Mouse (Mus musculus): ENCODE data around the gene Tgfbr2.

Tgfbr2 gene

DNA sequence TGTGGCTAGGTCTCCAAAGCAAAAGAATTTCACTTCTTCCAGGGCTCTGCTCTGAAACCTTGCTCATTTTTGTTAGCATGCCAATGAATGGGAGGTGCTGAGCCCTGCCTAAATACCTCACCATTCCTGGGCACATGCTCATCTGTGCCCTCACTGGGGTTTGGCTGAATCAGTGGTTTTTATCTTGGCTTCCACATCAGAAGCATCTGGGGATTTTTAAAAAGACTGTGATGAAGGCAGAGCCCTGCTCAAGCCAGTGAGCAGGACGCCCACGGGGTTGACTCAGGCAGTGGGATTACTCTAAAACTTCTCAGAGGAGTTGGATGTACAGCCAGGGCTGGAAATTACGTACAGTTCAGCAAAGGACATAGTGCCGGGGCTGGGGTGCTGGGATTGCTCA lies 22.3 kb downstream of the Tgfbr2 start:
- no peak for DNase-seq (ENCODE audit: low read depth, low spot score)
- Histone ChIP-seq H3K36me3 (ENCODE audit: control insufficient read depth, insufficient read depth, low read length, poor library complexity, severe bottlenecking) (peaks cover 8% of the 10 kb centered on the region; the same call in 1 of the 2 replicates), H3K27me3 (ENCODE audit: control insufficient read depth, insufficient read depth, low read length, poor library complexity, severe bottlenecking) (no peaks in the 10 kb centered on the region)

GRCm38 (mm10) chr9:116150725-116151396 lies 24.3 kb downstream of the Tgfbr2 start:
- no peak for DNase-seq (ENCODE audit: low read depth, low spot score)
- Histone ChIP-seq H3K36me3 (ENCODE audit: control insufficient read depth, insufficient read depth, low read length, poor library complexity, severe bottlenecking) (peaks cover 8% of the 10 kb centered on the region; the same call in 1 of the 2 replicates), H3K27me3 (ENCODE audit: control insufficient read depth, insufficient read depth, low read length, poor library complexity, severe bottlenecking) (no peaks in the 10 kb centered on the region)

DNA sequence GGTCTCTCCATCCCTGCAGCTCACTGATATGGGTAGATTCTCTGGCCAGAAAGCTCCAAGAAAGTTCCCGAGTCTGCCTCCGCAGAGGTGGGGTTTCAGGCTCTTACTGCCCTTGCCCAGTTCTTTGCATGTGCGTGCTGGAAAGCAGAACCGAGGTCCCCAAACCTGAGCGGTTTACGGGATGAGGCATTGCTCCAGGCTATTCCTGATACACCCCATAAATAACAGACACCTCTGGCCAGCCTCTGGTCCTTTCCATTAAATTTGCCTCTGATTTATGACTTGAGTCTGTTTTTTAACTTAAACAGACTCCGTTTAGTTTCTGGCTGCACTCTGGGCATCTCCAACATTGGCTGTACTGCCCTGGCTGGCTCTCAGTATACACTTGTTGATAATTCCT lies 26.4 kb downstream of the Tgfbr2 start:
- H3K36me3 ChIP-seq (ENCODE audit: control insufficient read depth, insufficient read depth, low read length, poor library complexity, severe bottlenecking), result peaks cover 8% of the 10 kb centered on the region
- no peak for DNase-seq (ENCODE audit: low read depth, low spot score)

DNA sequence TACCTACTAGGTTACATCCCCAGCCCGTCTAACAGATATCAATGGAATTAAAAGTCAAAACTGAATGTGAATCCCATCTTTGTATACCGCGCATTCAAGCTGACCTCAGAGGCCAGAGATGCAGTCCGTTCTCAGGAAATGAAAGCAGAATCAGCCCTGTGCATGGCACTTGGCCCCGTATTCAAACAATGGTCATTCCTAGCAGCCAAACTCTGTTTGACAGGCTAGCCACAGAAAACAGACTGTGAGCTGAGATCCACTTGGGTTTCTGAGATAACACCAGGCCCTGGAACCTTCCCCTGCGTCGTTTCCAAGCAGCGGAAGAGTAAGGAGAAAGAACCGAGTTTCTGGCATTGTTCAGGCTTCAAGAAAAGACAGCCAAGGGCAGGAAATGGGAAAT lies 28.9 kb downstream of the Tgfbr2 start:
- Histone ChIP-seq H3K36me3 (ENCODE audit: control insufficient read depth, insufficient read depth, low read length, poor library complexity, severe bottlenecking) (peaks cover 3% of the 10 kb centered on the region), H3K27me3 (ENCODE audit: control insufficient read depth, insufficient read depth, low read length, poor library complexity, severe bottlenecking) (no peaks in the 10 kb centered on the region)
- no peak for DNase-seq (ENCODE audit: low read depth, low spot score)

More for the DNA sequence above, 26.4 kb downstream of the Tgfbr2 start:
- H3K27me3 ChIP-seq (ENCODE audit: control insufficient read depth, insufficient read depth, low read length, poor library complexity, severe bottlenecking), result no peaks in the 10 kb centered on the region

GRCm38 (mm10) chr9:116145231-116145641 lies 29.9 kb downstream of the Tgfbr2 start:
- Histone ChIP-seq H3K36me3 (ENCODE audit: control insufficient read depth, insufficient read depth, low read length, poor library complexity, severe bottlenecking) (peaks cover 3% of the 10 kb centered on the region), H3K27me3 (ENCODE audit: control insufficient read depth, insufficient read depth, low read length, poor library complexity, severe bottlenecking) (no peaks in the 10 kb centered on the region)
- DNase-seq (ENCODE audit: low read depth, low spot score), result peak; percentile 93

GRCm38 (mm10) chr9:116140422-116140821 lies 34.7 kb downstream of the Tgfbr2 start:
- H3K36me3 ChIP-seq (ENCODE audit: control insufficient read depth, insufficient read depth, low read length, poor library complexity, severe bottlenecking), result peaks cover 3% of the 10 kb centered on the region
- H3K27me3 ChIP-seq (ENCODE audit: control insufficient read depth, insufficient read depth, low read length, poor library complexity, severe bottlenecking), result no peaks in the 10 kb centered on the region
- DNase-seq (ENCODE audit: low read depth, low spot score), result no peak

DNA sequence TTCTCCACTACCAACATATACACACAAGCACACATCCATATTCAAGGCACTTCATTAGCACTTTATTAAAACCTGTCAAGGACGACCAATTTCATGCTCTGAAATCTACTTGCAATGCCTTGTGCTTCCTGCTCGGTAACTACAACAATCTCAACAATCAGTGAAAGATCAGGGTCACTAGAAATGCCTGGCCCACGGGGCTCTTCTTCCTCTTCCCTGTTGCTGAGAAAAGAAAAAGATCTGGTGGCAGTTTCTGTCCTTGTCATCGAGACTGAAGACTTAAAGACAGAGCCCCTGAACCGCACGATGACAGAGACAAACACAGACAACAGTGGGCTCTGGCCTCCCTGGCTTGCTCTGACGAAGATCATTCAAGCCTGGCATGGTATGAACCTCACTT lies 35.6 kb downstream of the Tgfbr2 start:
- peaks cover 2% of the 10 kb centered on the region for H3K36me3 ChIP-seq (ENCODE audit: control insufficient read depth, insufficient read depth, low read length, poor library complexity, severe bottlenecking)
- no peaks in the 10 kb centered on the region for H3K27me3 ChIP-seq (ENCODE audit: control insufficient read depth, insufficient read depth, low read length, poor library complexity, severe bottlenecking)
- DNase-seq (ENCODE audit: low read depth, low spot score), result peak; percentile 62

- H3K36me3 ChIP-seq (ENCODE audit: control insufficient read depth, insufficient read depth, low read length, poor library complexity, severe bottlenecking), result no peaks in the 10 kb centered on the region
- no peaks in the 10 kb centered on the region for H3K27me3 ChIP-seq (ENCODE audit: control insufficient read depth, insufficient read depth, low read length, poor library complexity, severe bottlenecking)
- DNase-seq (ENCODE audit: low read depth, low spot score), result peak; percentile 61
Measured at GRCm38 (mm10) chr9:116138595-116139134, 36.5 kb downstream of the Tgfbr2 start.

- peak; percentile 66 for DNase-seq (ENCODE audit: low read depth, low spot score)
- Histone ChIP-seq H3K27me3 (ENCODE audit: control insufficient read depth, insufficient read depth, low read length, poor library complexity, severe bottlenecking) (no peaks in the 10 kb centered on the region), H3K36me3 (ENCODE audit: control insufficient read depth, insufficient read depth, low read length, poor library complexity, severe bottlenecking) (no peaks in the 10 kb centered on the region)
Measured at GRCm38 (mm10) chr9:116137645-116138044, 37.5 kb downstream of the Tgfbr2 start.

DNA sequence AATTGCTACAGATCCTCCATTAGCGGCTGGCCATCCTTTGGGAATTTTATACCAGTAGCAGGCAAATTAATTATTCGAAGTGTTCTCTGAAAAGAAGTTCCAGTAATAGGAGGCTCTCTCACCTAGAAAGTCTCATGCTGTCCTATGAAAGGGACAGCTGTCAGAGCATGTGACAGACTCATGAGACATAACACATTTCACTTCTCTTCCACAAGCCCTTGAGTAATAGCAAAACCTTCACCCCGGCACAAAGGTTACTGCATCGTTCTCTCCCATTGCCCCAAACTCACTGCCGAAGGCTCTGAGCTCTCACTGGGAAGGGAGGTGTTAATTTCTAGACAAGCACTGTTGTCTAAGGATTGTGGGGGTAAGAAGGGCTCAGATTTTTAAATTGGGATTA lies 38.3 kb downstream of the Tgfbr2 start:
- no peaks in the 10 kb centered on the region for H3K36me3 ChIP-seq (ENCODE audit: control insufficient read depth, insufficient read depth, low read length, poor library complexity, severe bottlenecking)
- no peaks in the 10 kb centered on the region for H3K27me3 ChIP-seq (ENCODE audit: control insufficient read depth, insufficient read depth, low read length, poor library complexity, severe bottlenecking)
- peak; percentile 71 for DNase-seq (ENCODE audit: low read depth, low spot score)

DNA sequence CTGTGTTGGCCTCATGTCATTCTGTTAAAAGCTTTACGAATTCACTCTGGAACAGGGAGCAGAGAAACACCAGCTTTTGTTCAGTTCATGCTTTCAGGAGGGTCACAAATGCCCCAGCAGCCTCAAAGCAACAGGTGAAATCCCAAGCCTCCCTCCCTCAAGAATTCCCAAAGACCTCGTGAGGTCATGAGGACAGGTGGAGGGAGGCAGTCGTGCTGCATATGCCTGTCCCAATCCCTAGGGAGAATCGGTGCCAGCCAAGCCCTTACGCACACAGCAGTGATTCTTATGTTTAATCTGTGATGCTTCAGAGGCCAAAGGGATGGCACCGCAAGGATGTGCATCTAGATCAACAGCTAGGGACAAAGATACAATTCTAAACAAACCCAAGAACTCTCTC lies 39.0 kb downstream of the Tgfbr2 start:
- no peak for DNase-seq (ENCODE audit: low read depth, low spot score)
- Histone ChIP-seq H3K27me3 (ENCODE audit: control insufficient read depth, insufficient read depth, low read length, poor library complexity, severe bottlenecking) (no peaks in the 10 kb centered on the region), H3K36me3 (ENCODE audit: control insufficient read depth, insufficient read depth, low read length, poor library complexity, severe bottlenecking) (no peaks in the 10 kb centered on the region)

- peak; percentile 57 for DNase-seq (ENCODE audit: low read depth, low spot score)
- Histone ChIP-seq H3K27me3 (ENCODE audit: control insufficient read depth, insufficient read depth, low read length, poor library complexity, severe bottlenecking) (no peaks in the 10 kb centered on the region), H3K36me3 (ENCODE audit: control insufficient read depth, insufficient read depth, low read length, poor library complexity, severe bottlenecking) (peaks cover 5% of the 10 kb centered on the region)
Measured at GRCm38 (mm10) chr9:116134488-116134887, 40.7 kb downstream of the Tgfbr2 start.

- no peak for DNase-seq (ENCODE audit: low read depth, low spot score)
- H3K36me3 ChIP-seq (ENCODE audit: control insufficient read depth, insufficient read depth, low read length, poor library complexity, severe bottlenecking), result peaks cover 7% of the 10 kb centered on the region
Measured at GRCm38 (mm10) chr9:116133312-116133980, 41.7 kb downstream of the Tgfbr2 start.

DNA sequence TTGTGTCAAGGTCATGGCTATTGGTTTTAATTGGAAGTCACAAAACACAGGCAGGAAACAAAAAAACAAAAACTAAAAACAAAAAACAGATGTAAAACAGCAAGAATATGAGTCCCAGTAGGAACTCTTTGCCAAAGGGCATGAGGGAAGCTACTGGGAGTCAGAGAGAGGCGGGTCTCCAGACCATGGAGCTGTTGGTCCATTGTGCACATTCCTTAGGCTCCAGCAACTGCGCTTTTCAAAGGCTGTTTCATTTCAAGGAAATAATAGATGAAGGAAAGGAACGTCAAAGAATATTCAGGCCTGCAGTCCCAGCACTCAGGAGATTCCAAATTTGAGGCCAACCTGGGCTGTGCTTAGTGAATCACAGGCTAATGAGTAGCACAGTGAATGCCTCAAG lies 46.3 kb downstream of the Tgfbr2 start:
- no peaks in the 10 kb centered on the region for H3K27me3 ChIP-seq (ENCODE audit: control insufficient read depth, insufficient read depth, low read length, poor library complexity, severe bottlenecking)
- DNase-seq (ENCODE audit: low read depth, low spot score), result no peak
- peaks cover 19% of the 10 kb centered on the region for H3K36me3 ChIP-seq (ENCODE audit: control insufficient read depth, insufficient read depth, low read length, poor library complexity, severe bottlenecking)

More at GRCm38 (mm10) chr9:116133312-116133980, 41.7 kb downstream of the Tgfbr2 start:
- H3K27me3 ChIP-seq (ENCODE audit: control insufficient read depth, insufficient read depth, low read length, poor library complexity, severe bottlenecking), result no peaks in the 10 kb centered on the region

- Histone ChIP-seq H3K27me3 (ENCODE audit: control insufficient read depth, insufficient read depth, low read length, poor library complexity, severe bottlenecking) (no peaks in the 10 kb centered on the region), H3K36me3 (ENCODE audit: control insufficient read depth, insufficient read depth, low read length, poor library complexity, severe bottlenecking) (peaks cover 19% of the 10 kb centered on the region)
- DNase-seq (ENCODE audit: low read depth, low spot score), result no peak
Measured at GRCm38 (mm10) chr9:116128311-116128710, 46.8 kb downstream of the Tgfbr2 start.

Measured in splenic B cell, adult 2 months (primary cell).